Mouse (Mus musculus) adrenal gland, postnatal 4 days (tissue): Measurements from ENCODE around the gene Pde8b. TPM values are rescaled to one million over a fixed set of nuclear protein-coding genes. Genes with fewer than 3 reads are reported as not detected.

Experiments used
- DNase-seq, 2 experiments: peaks; one replicate each; pipeline ENCODE4 v3.0.0; 2021 to 2022; ENCODE audit warnings: low spot score in 2 of 2, mixed read lengths in 2 of 2
- total RNA-seq, 2 experiments: library from RNA; stranded (reverse); gene quantifications; 2 replicates each; pipeline ENCODE4 v1.2.3; 2021

The Pde8b gene
- total RNA-seq, 2 experiments from 2014 or later, result 153 TPM

DNA sequence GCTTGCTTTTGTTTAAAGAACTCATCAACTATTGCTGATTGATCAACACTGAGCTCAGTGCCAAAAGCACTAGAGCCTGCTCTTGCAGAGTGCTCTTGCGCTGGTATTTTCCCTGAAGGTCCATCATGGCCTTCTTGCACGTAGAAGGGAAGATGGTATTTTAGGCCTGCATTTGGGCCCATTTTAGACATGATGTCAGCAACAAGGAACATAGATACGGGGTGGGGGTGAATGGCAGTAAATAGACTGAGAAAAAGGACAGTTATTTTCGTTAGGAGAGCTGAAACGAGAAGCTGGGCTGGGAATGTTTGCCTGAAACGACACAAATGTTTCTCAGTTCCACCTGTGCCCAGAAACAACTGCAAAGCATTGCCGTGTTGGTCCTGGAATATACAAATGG, 91.2 kb downstream of the Pde8b start:
- DNase-seq, result no peak

DNA sequence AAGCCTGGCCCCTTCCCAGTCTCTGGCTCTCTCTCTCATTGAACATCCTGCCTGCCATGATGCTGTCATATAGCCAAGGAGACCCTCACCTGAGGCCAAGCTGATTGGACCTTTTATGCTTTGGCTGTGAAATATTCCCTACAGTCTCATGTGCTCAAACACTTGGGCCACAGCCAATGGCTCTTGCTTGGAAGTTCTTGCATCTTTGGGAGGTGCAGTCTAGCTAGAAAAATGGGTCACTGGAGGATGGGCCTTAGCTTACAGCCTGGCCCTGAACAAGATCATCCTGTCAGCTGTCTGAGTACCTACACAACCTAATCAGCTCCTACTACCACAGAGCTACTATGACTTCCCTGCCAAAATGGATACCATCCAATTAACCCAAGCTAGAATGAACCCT, 105.4 kb downstream of the Pde8b start:
- DNase-seq, result no peak

GRCm38 (mm10) chr13:95140460-95141079, 109.6 kb downstream of the Pde8b start:
- no peak for DNase-seq

GRCm38 (mm10) chr13:95135326-95136150, 114.6 kb downstream of the Pde8b start:
- DNase-seq, result no peak

GRCm38 (mm10) chr13:95131848-95132247, 118.3 kb downstream of the Pde8b start:
- DNase-seq, result no peak

DNA sequence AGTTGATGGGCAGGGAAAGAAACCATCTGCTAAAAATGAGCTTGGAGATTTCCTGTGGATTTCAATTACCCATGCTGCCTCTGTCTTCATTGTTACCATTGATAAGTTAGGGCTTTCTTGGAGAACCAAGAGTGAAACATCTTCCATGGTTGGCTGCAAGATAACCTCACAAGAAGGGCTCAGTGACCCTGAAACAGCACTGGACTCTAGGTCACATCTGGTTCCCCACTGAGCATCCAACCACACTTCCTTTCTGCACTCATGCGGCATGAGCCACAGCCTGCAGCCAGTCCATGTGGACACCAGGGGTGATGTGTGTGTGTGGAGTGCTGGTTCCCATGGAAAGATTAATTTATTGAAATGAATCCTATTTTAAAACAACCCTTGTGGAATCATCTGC, 119.1 kb downstream of the Pde8b start:
- no peak for DNase-seq

GRCm38 (mm10) chr13:95127288-95127687, 122.8 kb downstream of the Pde8b start:
- DNase-seq, result no peak

DNA sequence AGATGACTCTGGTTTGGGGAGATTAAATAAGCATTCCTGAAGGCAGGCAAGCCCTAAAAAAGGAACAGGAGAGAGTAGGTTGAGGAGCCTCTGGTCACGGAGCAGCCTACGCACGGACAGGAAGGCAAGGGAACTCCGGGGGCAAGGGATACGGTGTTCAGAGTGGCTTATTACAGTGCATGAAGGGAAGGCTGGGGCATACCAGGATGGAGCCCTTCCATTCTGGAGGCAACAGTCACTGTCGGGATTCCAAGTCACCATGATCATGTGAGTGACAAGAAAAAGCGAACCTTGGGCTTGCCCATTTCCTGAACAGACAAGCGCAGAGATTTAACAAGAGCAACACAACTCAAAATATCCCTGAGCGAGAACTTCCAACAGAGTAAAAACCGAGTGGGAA, 123.3 kb downstream of the Pde8b start:
- no peak for DNase-seq

DNA sequence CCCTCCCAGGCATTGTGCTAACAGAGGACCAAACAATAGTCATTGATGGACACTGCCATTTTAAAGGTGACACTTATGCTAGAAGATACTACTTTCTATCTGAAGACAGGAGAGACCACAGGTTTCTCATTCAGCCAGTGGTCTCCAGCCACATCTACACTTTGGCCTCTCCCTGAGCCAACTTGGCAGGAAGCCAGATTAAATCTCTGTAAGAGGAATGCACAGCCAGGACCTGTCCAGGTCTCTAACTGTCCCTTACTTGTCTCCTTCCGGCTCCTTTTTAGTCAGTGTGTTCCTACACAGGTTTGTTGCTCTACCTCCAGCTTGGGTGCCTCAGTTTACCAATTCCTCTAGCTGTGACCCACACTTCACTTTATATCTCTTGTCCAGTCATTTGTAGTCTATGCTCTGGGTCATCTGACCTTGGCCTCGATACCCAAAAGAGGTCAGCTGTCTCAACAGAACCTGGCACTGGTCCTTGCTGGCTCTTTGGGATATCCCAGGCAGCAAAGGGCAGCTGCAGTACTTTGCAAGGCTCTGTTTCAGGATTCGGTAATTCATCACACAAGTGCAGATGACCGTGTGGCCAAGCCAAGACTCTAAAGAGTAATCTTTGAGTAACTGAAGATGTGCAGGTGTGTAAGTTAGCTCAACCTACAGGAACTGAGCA, 124.5 kb downstream of the Pde8b start:
- DNase-seq, result no peak

DNA sequence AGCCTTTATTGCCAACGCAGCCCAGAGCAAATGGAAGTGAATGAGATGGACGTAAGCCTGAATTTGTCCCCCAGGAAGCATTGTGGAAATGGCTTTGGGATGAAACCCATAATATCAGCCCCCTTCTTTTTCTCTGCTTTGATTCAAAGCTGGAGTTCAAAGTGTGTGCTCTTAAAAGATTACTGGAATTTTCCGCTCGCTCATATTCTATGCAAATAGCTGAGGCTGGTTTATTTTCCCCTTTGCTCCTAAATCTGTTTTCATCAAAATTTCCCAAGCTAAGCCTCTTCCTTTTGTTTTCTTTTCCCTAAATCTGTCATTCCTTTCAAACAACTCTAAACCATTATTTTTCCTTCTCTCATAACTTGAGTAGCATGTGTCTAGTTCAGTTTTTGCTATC, 129.6 kb downstream of the Pde8b start:
- DNase-seq, result no peak

GRCm38 (mm10) chr13:95113763-95114162, 136.4 kb downstream of the Pde8b start:
- DNase-seq, result no peak

- DNase-seq, result no peak
Observed at GRCm38 (mm10) chr13:95109555-95109954, 140.6 kb downstream of the Pde8b start.

GRCm38 (mm10) chr13:95108035-95108434, 142.1 kb downstream of the Pde8b start:
- no peak for DNase-seq

GRCm38 (mm10) chr13:95104865-95105264, 145.3 kb downstream of the Pde8b start:
- DNase-seq, result no peak

DNA sequence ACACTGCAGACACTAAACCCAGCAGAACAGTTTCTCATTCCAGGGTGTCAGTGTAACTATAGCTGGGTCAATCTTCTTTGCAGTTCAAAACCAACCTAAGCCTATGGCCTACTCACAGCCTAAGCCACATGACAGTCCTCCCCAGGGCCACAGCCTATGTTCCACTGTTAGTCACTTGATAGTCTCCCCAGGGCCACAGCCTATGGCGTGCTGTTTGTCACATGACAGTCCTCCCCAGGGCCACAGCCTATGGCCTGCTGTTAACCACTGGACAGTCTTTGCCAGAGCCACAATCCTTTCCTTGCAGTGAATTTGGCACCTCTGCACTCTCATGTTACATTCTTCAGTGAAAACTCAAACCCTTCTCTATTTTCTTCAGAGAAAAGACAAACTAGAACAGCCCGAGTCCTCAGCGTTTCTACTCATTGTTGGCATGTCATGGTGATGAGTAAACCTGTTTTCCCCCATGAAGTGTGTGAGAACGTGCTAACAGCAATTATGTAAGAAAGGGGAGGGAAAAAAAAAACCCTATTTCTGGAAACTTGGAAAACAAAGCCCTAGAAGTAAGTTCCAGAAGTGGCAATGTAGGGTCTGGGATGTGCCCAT, 147.0 kb downstream of the Pde8b start:
- no peak for DNase-seq

DNA sequence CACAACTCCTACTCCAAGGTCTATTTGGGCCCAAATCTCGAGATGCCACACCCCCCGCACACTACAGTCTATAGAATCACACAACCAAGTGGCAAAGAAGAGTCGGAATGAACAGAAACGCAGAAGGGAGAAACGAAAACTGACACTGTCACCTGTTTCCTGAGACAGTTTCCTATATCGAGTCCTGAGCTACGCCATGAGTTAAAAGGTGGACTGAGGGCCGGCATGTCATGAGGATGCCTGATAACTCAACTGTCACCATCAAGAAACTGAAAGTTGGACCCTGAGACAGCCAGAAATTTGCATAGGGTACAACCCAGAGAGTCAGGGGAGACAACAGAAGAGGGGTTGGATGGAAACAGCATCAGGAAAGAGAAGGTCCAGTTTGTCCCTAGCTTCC, 148.8 kb downstream of the Pde8b start:
- no peak for DNase-seq

GRCm38 (mm10) chr13:95098931-95099720, 151.0 kb downstream of the Pde8b start:
- DNase-seq, result no peak

GRCm38 (mm10) chr13:95096646-95097045, 153.5 kb downstream of the Pde8b start:
- DNase-seq, result no peak

DNA sequence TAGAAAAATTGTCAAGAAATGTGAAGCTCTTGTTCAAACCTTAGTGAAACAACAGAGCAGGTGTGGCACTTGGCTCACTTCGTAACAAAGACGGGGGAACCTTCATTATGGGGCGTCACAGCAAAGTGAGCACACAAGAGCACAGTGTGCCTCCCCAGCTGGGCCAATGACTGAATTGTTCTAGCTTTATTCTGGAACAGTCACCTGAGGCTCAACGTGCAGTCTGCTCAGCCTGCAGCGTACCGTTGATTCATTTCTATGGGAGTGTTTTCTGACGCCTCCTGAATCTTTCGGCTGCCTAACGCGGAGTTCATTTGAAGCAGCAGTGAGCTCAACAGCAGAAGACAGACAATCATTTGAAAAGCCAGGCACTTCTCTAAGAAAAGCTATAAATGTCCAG, 154.3 kb downstream of the Pde8b start:
- DNase-seq, result no peak

GRCm38 (mm10) chr13:95091546-95092445, 158.3 kb downstream of the Pde8b start:
- no peak for DNase-seq
